Mouse (Mus musculus): ENCODE data around the gene Alpl.

DNA sequence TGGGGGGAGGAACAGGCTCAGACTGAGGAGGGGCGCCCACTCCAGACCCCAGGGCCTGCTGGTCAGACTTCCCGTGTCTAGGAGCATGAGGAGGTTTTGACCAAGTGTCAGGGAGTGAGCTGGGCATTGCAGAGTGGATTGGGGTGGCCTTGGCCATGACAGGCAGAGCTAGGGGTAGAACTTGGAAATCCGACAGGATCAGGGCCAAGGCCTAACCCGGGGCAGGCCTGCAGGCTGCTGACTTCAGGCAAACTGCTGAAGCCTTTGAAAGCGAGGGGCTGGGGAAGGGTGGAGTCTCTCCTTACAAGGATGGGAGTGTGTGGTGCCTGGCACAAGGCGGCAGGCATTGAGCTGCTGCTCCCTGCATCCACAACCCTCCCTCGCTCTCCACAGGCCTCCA lies 79.2 kb downstream of the Alpl start:
- TF ChIP-seq USF1 (IDR thresholded peaks at IDR 0.05; ENCODE audit: low read depth): no peak
- TF ChIP-seq E2F4 (IDR thresholded peaks at IDR 0.05; ENCODE audit: insufficient read depth): no peak

Data from myocyte (in vitro differentiated cells).